ENCODE assay signal across 9 mouse cellular contexts in the genomic region with DNA sequence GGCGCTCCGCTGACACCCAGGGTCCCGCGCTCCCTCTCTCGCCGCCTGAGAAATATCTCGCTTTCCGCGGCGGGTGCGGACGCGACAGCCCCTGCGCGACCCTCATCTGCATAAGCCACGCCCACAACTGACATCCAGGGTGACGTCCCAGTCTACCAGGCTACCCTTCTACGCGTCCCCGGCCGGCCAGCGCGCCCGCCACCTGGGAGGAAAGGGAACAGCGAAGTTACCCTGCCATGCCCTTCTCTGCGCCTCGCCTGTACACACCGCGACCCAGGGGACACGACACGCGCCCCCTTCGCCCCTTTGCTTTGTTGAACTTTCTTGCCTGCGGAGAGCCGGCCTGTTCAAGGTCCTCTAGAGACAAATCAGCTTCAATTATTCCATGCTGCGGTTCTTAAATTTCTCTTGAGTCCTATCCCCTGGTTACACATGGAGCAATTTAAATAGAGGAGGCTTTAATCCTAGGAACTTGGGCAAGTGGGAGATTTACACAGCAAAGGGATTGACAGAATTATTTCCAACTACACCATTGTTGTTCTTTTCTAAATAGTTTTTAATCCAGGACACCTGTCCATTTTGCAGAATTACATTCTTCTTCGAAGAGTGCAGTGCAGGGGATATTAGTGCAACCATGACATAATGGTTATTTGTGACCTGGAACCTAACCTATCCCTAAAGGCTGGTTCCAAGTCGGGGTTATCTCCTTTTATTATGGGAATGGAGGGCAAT. TPM values are rescaled to one million over a fixed set of nuclear protein-coding genes. Genes with fewer than 3 reads are reported as not detected.
DNase-seq lines count a peak whose midpoint lies in the region; ATAC-seq and TF ChIP-seq lines count a peak whose summit lies in the region.
"Not testable (repeated sequence)": the region's sequence is repeated elsewhere in the genome, so short reads cannot be mapped to it uniquely, and the experiment has no call there.
"Had no signal": no experiment of that assay in that cellular context is flagged by ENCODE, and none has a peak within 500 bp of the region (broad histone marks: within the 10 kb centered on the region; RNA-seq: fewer than 3 reads in every experiment).

No protein-coding gene starts in this region.

- peak; percentile 84 for ATAC-seq in forebrain, embryonic 11.5 days (replicated peaks; ENCODE audit: low FRiP score)
- peak; percentile 81 for ATAC-seq in heart, embryonic 14.5 days (ENCODE audit: insufficient number of reproducible peaks, insufficient read depth, low FRiP score, low read depth)
- peak; percentile 88 for ATAC-seq in intestine, embryonic 15.5 days
- ATAC-seq in megakaryocyte progenitor cell, adult 5-6 weeks (replicated peaks; ENCODE audit: poor library complexity) = peak; percentile 49
- ATAC-seq in neural tube, embryonic 14.5 days (ENCODE audit: low read depth) = peak; percentile 84

- WGBS in forebrain, embryonic 11.5 days = 14% methylated on average over 6 of the region's 38 CpGs
- WGBS in heart, embryonic 14.5 days = 12% methylated on average over 5 of the region's 38 CpGs
- WGBS in intestine, embryonic 15.5 days = 9% methylated on average over 7 of the region's 38 CpGs
- WGBS in liver, adult 2 months = 8% methylated on average over 5 of the region's 38 CpGs
- 15% methylated on average over 5 of the region's 38 CpGs for WGBS in neural tube, embryonic 14.5 days

- not testable (repeated sequence) for TF ChIP-seq CTCF in liver, adult 2 months (IDR thresholded peaks at IDR 0.05; ENCODE audit: low read depth, low read length)

- H3K9ac ChIP-seq in forebrain, embryonic 11.5 days (ENCODE audit: low read length); intestine, embryonic 15.5 days; liver, adult 2 months (ENCODE audit: low read depth, low read length); neural tube, embryonic 14.5 days (replicated peaks; ENCODE audit: low read depth, low read length): not testable (repeated sequence)
- H3K9ac ChIP-seq in heart, embryonic 14.5 days (ENCODE audit: low read length) = peak overlapping the region; percentile 77

- H3K4me2 ChIP-seq in forebrain, embryonic 11.5 days (ENCODE audit: low read depth, low read length, severe bottlenecking) = peak overlapping the region; percentile 44
- peak overlapping the region; percentile 74 for H3K4me2 ChIP-seq in heart, embryonic 14.5 days (ENCODE audit: low read length)
- H3K4me2 ChIP-seq in intestine, embryonic 15.5 days (replicated peaks) = peak overlapping the region; percentile 60
- peak overlapping the region; percentile 53 for H3K4me2 ChIP-seq in neural tube, embryonic 14.5 days (ENCODE audit: low read depth, low read length)

- H3K27me3 ChIP-seq in forebrain, embryonic 11.5 days (ENCODE audit: control insufficient read depth, insufficient read depth, low read length); heart, embryonic 14.5 days (ENCODE audit: control insufficient read depth, insufficient read depth, low read length); intestine, embryonic 15.5 days (replicated peaks); liver, adult 2 months (ENCODE audit: control insufficient read depth, insufficient read depth, low read length); neural tube, embryonic 14.5 days (ENCODE audit: control insufficient read depth, insufficient read depth, low read length): not testable (repeated sequence)

- H3K9me3 ChIP-seq in forebrain, embryonic 11.5 days (ENCODE audit: control insufficient read depth, low read length); heart, embryonic 14.5 days (ENCODE audit: control insufficient read depth, low read length); intestine, embryonic 15.5 days; neural tube, embryonic 14.5 days (ENCODE audit: control insufficient read depth, low read length): not testable (repeated sequence)

- H3K27ac ChIP-seq in brown adipose tissue, adult 24 weeks (replicated peaks; ENCODE audit: low read depth, low read length); forebrain, embryonic 11.5 days (ENCODE audit: low read depth, low read length); intestine, embryonic 15.5 days; neural tube, embryonic 14.5 days (ENCODE audit: low read depth, low read length): not testable (repeated sequence)
- H3K27ac ChIP-seq in heart, embryonic 14.5 days (replicated peaks in 1 of 2; ENCODE audit: control insufficient read depth in 1 of 2, insufficient read depth in 1 of 2, low read depth in 2 of 2, low read length in 2 of 2) = peak overlapping the region; percentile 11 to 97; a peak in 3 of 4 replicates
- H3K27ac ChIP-seq in liver, adult 2 months (replicated peaks; ENCODE audit: insufficient read depth, low read depth, low read length) = peak overlapping the region; percentile 76

- H3K4me1 ChIP-seq in brown adipose tissue, adult 24 weeks (ENCODE audit: control insufficient read depth, insufficient read depth, insufficient read length, low read length); forebrain, embryonic 11.5 days (replicated peaks; ENCODE audit: control insufficient read depth, insufficient read depth, low read length); intestine, embryonic 15.5 days (replicated peaks); liver, adult 2 months (ENCODE audit: control insufficient read depth, insufficient read depth, low read length); neural tube, embryonic 14.5 days (ENCODE audit: control insufficient read depth, insufficient read depth, low read length): not testable (repeated sequence)
- H3K4me1 ChIP-seq in heart, embryonic 14.5 days (ENCODE audit: control insufficient read depth in 2 of 2, insufficient read depth in 2 of 2, low read length in 2 of 2) = peaks cover 4 to 18% of the 10 kb centered on the region in 2 experiments

- not testable (repeated sequence) for TF ChIP-seq POLR2A in liver, adult 2 months (IDR thresholded peaks at IDR 0.05; ENCODE audit: extremely low read depth, insufficient read depth, low read length)

- H3K4me3 ChIP-seq in brown adipose tissue, adult 24 weeks (ENCODE audit: insufficient read depth, low read depth, low read length) = peak overlapping the region; percentile 65
- 0 out of 2 replicates have a peak overlapping the region, but pooled peaks have one; percentile 14 for H3K4me3 ChIP-seq in forebrain, embryonic 11.5 days (ENCODE audit: low read depth, low read length)
- peak overlapping the region; percentile 2 to 39; a peak in 2 of 4 replicates for H3K4me3 ChIP-seq in heart, embryonic 14.5 days (ENCODE audit: control insufficient read depth in 1 of 2, insufficient read depth in 1 of 2, low read depth in 1 of 2, low read length in 2 of 2)
- peak overlapping the region; percentile 27; the same call in 1 of the 2 replicates for H3K4me3 ChIP-seq in intestine, embryonic 15.5 days (replicated peaks)
- H3K4me3 ChIP-seq in liver, adult 2 months (ENCODE audit: insufficient read depth, low read depth, low read length) = peak overlapping the region; percentile 33; the same call in 1 of the 2 replicates
- H3K4me3 ChIP-seq in neural tube, embryonic 14.5 days (ENCODE audit: low read depth, low read length) = peak overlapping the region; percentile 32; the same call in 1 of the 2 replicates

- DNase-seq in 416B (ENCODE audit: low read depth) = peak; percentile 77
- not testable (repeated sequence) for DNase-seq in forebrain, embryonic 11.5 days (ENCODE audit: low spot score)
- DNase-seq in liver, adult 2 months (ENCODE audit: extremely low read depth, low read depth, low spot score) = peak; percentile 17

- not testable (repeated sequence) for H3K79me2 ChIP-seq in liver, adult 2 months (ENCODE audit: control insufficient read depth, insufficient read depth, low read length)

- H3K36me3 ChIP-seq in forebrain, embryonic 11.5 days (ENCODE audit: control insufficient read depth, insufficient read depth, low read length); heart, embryonic 14.5 days (ENCODE audit: control insufficient read depth, insufficient read depth, low read length); intestine, embryonic 15.5 days; liver, adult 2 months (ENCODE audit: control insufficient read depth, insufficient read depth, low read length); neural tube, embryonic 14.5 days (ENCODE audit: control insufficient read depth, insufficient read depth, low read length): not testable (repeated sequence)

RNA-seq across cellular contexts. Expression of a gene that starts 34.9 kb away (rescaled TPM):
- not detected in 2 replicates for polyA plus RNA-seq in brown adipose tissue, adult 24 weeks (2012; ENCODE audit: insufficient read depth, insufficient read length, missing spikeins)
- not detected in 2 replicates for polyA plus RNA-seq in forebrain, embryonic 11.5 days (2014; fragmentation: Nextera tagmentation; extraction: Ambion mirVana)
- 0.66 and 1.0 TPM in 2 replicates for polyA plus RNA-seq in heart, embryonic 14.5 days (2014; fragmentation: Nextera tagmentation; extraction: Ambion mirVana)
- polyA plus RNA-seq in intestine, embryonic 15.5 days (2015; fragmentation: Nextera tagmentation; extraction: Ambion mirVana) = 0.14 and 0.20 TPM in 2 replicates
- not detected in 2 replicates for total RNA-seq in liver, adult 2 months (2014; rRNA removed)
- polyA plus RNA-seq in liver, adult 2 months (2012; rRNA removed) = not detected in 2 replicates
- not detected in 2 replicates for total RNA-seq in megakaryocyte progenitor cell, adult 5-6 weeks (2015)
- not detected in 2 replicates for total RNA-seq in megakaryocyte progenitor cell, adult 5-6 weeks (2017)
- not detected in 2 replicates for polyA plus RNA-seq in neural tube, embryonic 14.5 days (2014; fragmentation: Nextera tagmentation; extraction: Ambion mirVana)
- total RNA-seq: gastrocnemius, postnatal 25 days had no signal

RNA-seq across cellular contexts. Expression of a gene that starts 38.0 kb away (rescaled TPM):
- 5.4 and 8.2 TPM in 2 replicates for polyA plus RNA-seq in brown adipose tissue, adult 24 weeks (2012; ENCODE audit: insufficient read depth, insufficient read length, missing spikeins)
- polyA plus RNA-seq in forebrain, embryonic 11.5 days (2014; fragmentation: Nextera tagmentation; extraction: Ambion mirVana) = 0.69 and 0.77 TPM in 2 replicates
- polyA plus RNA-seq in heart, embryonic 14.5 days (2014; fragmentation: Nextera tagmentation; extraction: Ambion mirVana) = 10.8 and 11.7 TPM in 2 replicates
- 0.29 and 0.37 TPM in 2 replicates for polyA plus RNA-seq in intestine, embryonic 15.5 days (2015; fragmentation: Nextera tagmentation; extraction: Ambion mirVana)
- 29.6 and 36.4 TPM in 2 replicates for total RNA-seq in liver, adult 2 months (2014; rRNA removed)
- 93.8 and 98.4 TPM in 2 replicates for polyA plus RNA-seq in liver, adult 2 months (2012; rRNA removed)
- total RNA-seq in megakaryocyte progenitor cell, adult 5-6 weeks (2015) = not detected in 2 replicates
- not detected in 2 replicates for total RNA-seq in megakaryocyte progenitor cell, adult 5-6 weeks (2017)
- polyA plus RNA-seq in neural tube, embryonic 14.5 days (2014; fragmentation: Nextera tagmentation; extraction: Ambion mirVana) = 1.3 and 2.0 TPM in 2 replicates

Comparison
In these comparisons a context has a peak if more than half of its experiments do, and no peak if none do; other contexts are left out.
1. H3K4me3 ChIP-seq: peak in every context shown above with its lines; median percentile 65 in brown adipose tissue, adult 24 weeks; 33 in liver, adult 2 months; 32 in neural tube, embryonic 14.5 days; 27 in intestine, embryonic 15.5 days; 20 in heart, embryonic 14.5 days; 14 in forebrain, embryonic 11.5 days.